Mouse (Mus musculus) forebrain, embryonic 16.5 days (tissue): Measurements from ENCODE around the gene Cyp4f17. TPM values are rescaled to one million over a fixed set of nuclear protein-coding genes. Genes with fewer than 3 reads are reported as not detected.

ENCODE experiments used
- ATAC-seq: fragments of 200-750 bp; cut with Nextera tagmentation; 2 replicates; pipeline ENCODE4 v1.8.0; 2017; ENCODE audit warnings: mild to moderate bottlenecking, moderate library complexity
- H3K27ac ChIP-seq: fragments of 300-500 bp; sonication (generic); 2 replicates; pipeline ENCODE4 v1.5.1; 2014; ENCODE audit warnings: low read length, control low read depth
- H3K27me3 ChIP-seq: fragments of 300-500 bp; sonication (generic); replicated peaks from 2 replicates; pipeline ENCODE4 v1.6.1; 2014; ENCODE audit warnings: low read length; ENCODE audit not compliant: control insufficient read depth, insufficient read depth
- H3K36me3 ChIP-seq: fragments of 300-500 bp; sonication (generic); 2 replicates; pipeline ENCODE4 v1.6.1; 2014; ENCODE audit not compliant: control insufficient read depth, insufficient read depth
- H3K4me1 ChIP-seq: fragments of 300-500 bp; sonication (generic); replicated peaks from 2 replicates; pipeline ENCODE4 v1.6.1; 2014; ENCODE audit warnings: low read length; ENCODE audit not compliant: control insufficient read depth, insufficient read depth
- H3K4me2 ChIP-seq: fragments of 300-500 bp; sonication (generic); 2 replicates; pipeline ENCODE4 v1.6.1; 2014; ENCODE audit warnings: mild to moderate bottlenecking, low read length, control low read depth
- H3K4me3 ChIP-seq: fragments of 300-500 bp; sonication (generic); replicated peaks from 2 replicates; pipeline ENCODE4 v1.5.1; 2014; ENCODE audit warnings: mild to moderate bottlenecking, low read length, control low read depth
- H3K9ac ChIP-seq: fragments of 300-500 bp; sonication (generic); replicated peaks from 2 replicates; pipeline ENCODE4 v1.6.1; 2014; ENCODE audit warnings: low read depth, low read length, control low read depth
- H3K9me3 ChIP-seq: fragments of 300-500 bp; sonication (generic); 2 replicates; pipeline ENCODE4 v1.6.1; 2016; ENCODE audit warnings: low read length; ENCODE audit not compliant: control insufficient read depth
- WGBS: fragments of 180-500 bp; shearing (Covaris S2); extraction: QIAGEN DNeasy Blood & Tissue Kit; methylation state at CpG from one replicate; pipeline ENCODE4 v1.1.7; 2014; 5-methylcytosine and 5-hydroxymethylcytosine counted together
- polyA plus RNA-seq: library from polyadenylated mRNA; unstranded; fragments of >200 nt; fragmentation: Nextera tagmentation; extraction: Ambion mirVana; gene quantifications from 2 replicates; pipeline ENCODE4 v1.2.1, GENCODE M21; 2015

The Cyp4f17 gene
- polyA plus RNA-seq, 1 experiment from 2014 or later = 8.9 TPM

- no peak overlapping the region for H3K4me2 ChIP-seq
- no peak overlapping the region for H3K27ac ChIP-seq
- 71% methylated on average over 7 of the region's 7 CpGs for WGBS
- no peaks in the 10 kb centered on the region for H3K9me3 ChIP-seq
- H3K27me3 ChIP-seq = no peaks in the 10 kb centered on the region
- no peak for ATAC-seq
- H3K4me1 ChIP-seq = no peaks in the 10 kb centered on the region
- H3K4me3 ChIP-seq = no peak overlapping the region
- H3K9ac ChIP-seq = no peak overlapping the region
- H3K36me3 ChIP-seq = no peaks in the 10 kb centered on the region
Measured at GRCm38 (mm10) chr17:32577496-32578186, 71.8 kb downstream of the Cyp4f17 start.

Other genes with a start within 250 kb of the Cyp4f17 start
- gene Brd4, start 221.3 kb upstream of the Cyp4f17 start, polyA plus RNA-seq = 82.2 and 83.8 TPM in 2 replicates
- 112 and 123 TPM in 2 replicates for gene Akap8, start 184.8 kb upstream of the Cyp4f17 start, polyA plus RNA-seq
- 132 and 164 TPM in 2 replicates for gene Akap8l, start 155.4 kb upstream of the Cyp4f17 start, polyA plus RNA-seq
- gene Wiz, start 116.6 kb upstream of the Cyp4f17 start, polyA plus RNA-seq = 35.7 and 39.1 TPM in 2 replicates
- gene Rasal3, start 102.5 kb upstream of the Cyp4f17 start, polyA plus RNA-seq = 0.57 and 0.73 TPM in 2 replicates
- not detected in 2 replicates for gene Pglyrp2, start 81.9 kb upstream of the Cyp4f17 start, polyA plus RNA-seq
- 0.28 and 0.40 TPM in 2 replicates for gene Cyp4f39, start 53.3 kb upstream of the Cyp4f17 start, polyA plus RNA-seq
- 20.0 and 26.1 TPM in 2 replicates for gene Cyp4f16, start 30.5 kb downstream of the Cyp4f17 start, polyA plus RNA-seq
- gene Cyp4f37, start 115.3 kb downstream of the Cyp4f17 start, polyA plus RNA-seq = not detected in 2 replicates
- not detected in 2 replicates for gene Cyp4f40, start 152.8 kb downstream of the Cyp4f17 start, polyA plus RNA-seq
- 1.7 and 2.2 TPM in 2 replicates for gene Cyp4f15, start 179.6 kb downstream of the Cyp4f17 start, polyA plus RNA-seq